Mouse (Mus musculus): ENCODE data around the gene Kcnn1.

DNA sequence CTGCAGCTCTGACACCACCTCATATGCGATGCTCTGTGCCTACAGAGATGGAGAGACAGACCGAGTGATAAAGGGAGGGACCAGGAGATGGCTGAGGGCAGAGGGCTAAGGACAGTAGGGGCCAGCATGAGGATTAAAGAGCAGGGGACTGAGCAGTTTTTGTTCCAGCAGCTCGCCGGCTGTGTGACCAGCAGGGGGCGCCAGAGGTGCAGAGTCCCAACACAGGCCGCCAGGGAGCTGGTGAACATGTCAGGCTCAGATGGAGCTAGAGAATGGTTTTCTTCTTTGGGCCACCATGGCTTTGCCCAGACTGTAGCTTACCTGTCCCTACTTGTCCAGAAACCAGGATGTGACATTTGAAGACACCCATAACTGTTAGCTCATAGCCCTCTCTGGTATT lies 18.5 kb downstream of the Kcnn1 start:
- TF ChIP-seq FLI1 (IDR thresholded peaks at IDR 0.05; ENCODE audit: low read length): no peak
- no peak for TF ChIP-seq GATA1 (IDR thresholded peaks at IDR 0.05; ENCODE audit: borderline replicate concordance, low read length)
